Mouse (Mus musculus): Measurements from ENCODE around the gene Fam50b.

Fam50b gene

GRCm38 (mm10) chr13:34737968-34738698 is 3.5 kb downstream of the Fam50b start:
- ATAC-seq (ENCODE audit: low TSS enrichment): no peak

DNA sequence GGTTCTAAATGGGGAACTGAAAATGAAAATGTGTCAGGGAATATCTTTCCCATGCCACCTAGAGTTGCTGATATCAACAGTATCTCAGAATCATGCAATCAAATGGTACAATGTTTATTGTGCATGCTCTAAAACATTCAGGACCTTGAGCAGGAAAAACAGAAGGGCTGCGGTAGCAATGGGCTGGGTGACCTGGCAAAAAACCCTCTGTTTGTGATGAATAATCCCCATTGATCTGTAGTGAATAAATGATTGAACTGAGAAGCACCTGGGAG is 4.0 kb downstream of the Fam50b start:
- ATAC-seq (ENCODE audit: low TSS enrichment): no peak

DNA sequence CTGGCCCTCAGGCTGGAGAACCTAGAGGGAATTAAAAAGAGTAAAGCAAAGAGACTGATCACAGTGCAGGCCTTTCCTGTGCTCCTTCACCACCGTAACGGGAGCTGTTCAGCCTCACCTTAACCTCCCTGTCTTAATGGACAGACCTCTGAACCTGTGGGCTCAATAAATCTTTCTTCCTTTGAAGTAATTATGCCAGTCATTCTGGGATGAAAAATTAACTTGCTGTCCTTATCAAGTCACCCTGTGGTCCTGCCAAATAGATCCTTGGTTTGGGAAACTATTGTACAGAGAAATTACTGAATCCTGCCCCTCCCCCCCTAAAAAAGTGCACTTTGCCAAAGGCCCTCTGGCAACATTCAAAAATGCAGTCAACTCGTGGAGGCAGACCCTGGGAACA is 4.4 kb downstream of the Fam50b start:
- ATAC-seq (ENCODE audit: low TSS enrichment): no peak

- ATAC-seq (ENCODE audit: low TSS enrichment): no peak
Measured at GRCm38 (mm10) chr13:34741254-34741653, 6.6 kb downstream of the Fam50b start.

DNA sequence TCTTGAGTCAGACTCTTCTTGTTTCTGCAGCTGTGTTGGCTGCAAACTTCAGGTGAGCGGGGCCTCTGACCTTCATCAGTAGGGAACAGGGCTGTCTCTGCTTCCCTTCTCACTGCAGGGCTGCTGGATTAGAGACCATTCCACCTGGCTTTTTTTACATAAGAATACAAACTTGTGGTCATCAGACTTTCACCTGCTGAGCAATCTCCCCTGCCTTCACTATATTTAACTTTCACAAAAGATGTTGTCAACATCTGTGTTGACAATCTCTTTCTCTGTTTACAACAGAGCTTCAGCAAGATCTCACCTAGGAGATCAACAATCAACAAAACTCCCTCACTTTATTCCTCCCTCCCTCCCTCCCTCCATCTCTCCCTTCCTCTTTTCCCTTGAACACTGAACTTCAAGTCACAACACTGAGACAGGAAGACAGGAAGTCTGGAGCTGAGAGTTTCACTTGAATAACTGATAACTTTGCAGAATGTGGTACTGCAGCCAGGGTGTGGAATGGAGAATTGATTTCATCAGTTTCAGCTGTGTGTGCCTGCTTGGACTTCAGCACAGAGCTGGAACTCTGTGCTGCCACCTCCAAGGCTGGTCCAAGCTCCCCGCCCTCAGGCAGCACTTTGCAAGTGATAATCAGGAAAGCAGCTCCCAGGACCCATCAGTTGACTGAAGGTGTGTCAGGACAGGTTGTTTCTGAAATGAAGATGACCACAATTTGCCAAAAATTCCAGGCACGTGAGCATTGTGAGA is 7.3 kb downstream of the Fam50b start:
- no peak for ATAC-seq (ENCODE audit: low TSS enrichment)

DNA sequence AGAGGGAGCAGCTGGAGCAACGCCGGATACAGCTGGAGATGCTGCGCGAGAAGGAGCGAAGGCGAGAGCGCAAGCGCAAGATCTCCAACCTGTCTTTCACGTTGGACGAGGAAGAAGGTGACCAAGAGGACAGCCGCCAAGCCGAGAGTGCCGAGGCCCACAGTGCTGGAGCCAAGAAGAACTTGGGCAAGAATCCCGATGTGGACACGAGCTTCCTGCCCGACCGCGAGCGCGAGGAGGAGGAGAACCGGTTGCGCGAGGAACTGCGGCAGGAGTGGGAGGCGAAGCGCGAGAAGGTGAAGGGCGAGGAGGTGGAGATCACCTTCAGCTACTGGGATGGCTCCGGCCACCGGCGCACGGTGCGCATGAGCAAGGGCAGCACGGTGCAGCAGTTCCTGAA is 12.2 kb downstream of the Fam50b start:
- no peak for ATAC-seq (ENCODE audit: low TSS enrichment)

GRCm38 (mm10) chr13:34748530-34748929 is 13.9 kb downstream of the Fam50b start:
- no peak for ATAC-seq (ENCODE audit: low TSS enrichment)

DNA sequence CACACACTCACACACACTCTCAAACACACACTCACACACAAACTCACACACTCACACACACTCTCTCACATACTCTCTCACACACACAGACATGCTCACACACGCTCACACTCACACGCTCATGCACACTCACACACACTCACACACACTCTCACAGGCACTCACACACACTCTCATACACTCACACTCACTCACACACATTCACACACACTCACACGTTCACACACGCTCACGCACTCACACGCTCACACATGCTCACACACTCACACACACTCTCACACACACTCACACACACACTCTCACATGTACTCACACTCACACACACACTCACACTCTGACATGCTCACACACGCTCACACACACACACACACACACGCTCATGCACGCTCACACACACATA is 24.6 kb downstream of the Fam50b start:
- no peak for ATAC-seq (ENCODE audit: low TSS enrichment)

- no peak for ATAC-seq (ENCODE audit: low TSS enrichment)
Measured at GRCm38 (mm10) chr13:34760518-34761287, 26.1 kb downstream of the Fam50b start.

GRCm38 (mm10) chr13:34762136-34762535 is 27.5 kb downstream of the Fam50b start:
- no peak; the same call in 1 of the 2 replicates for ATAC-seq (ENCODE audit: low TSS enrichment)

DNA sequence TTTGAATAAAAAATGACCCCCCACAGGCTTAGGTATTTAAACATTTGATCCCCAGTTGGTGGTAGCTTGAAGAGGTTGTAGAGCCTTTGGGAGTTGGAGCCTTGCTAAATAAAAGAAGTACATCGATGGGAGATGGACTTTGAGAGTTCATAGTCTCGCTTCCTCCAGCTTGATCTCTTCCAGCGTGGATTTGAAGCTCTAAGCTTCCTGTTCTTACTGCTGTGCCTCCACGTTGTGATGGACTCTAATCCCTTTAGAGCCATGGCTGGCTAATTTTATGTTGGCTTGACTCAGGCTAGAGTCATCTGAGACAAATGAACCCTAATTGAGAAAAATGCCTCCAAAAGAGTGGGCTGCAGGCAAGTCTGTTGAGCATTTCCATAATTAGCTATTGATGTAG is 28.2 kb downstream of the Fam50b start:
- ATAC-seq (ENCODE audit: low TSS enrichment): no peak

GRCm38 (mm10) chr13:34765269-34765668 is 30.6 kb downstream of the Fam50b start:
- ATAC-seq (ENCODE audit: low TSS enrichment): no peak

DNA sequence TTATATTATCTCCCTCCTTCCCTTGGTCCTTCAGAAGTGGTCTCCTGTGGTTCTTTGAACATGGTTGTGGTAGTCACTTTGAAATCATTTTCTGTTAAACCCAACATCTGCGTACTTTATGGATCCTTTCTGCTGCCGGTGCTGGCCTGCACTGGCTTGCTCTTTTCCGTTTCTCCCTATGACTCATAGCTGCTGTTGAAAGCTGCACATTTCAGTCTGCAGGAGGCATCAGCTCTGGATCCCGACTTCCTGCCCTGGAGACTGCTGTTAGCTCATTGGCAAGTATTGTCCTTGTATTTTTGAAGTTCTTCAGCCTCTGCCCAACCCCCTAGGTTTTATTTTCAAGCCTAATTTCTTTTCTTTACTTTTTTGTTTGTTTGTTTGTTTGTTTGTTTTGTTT is 31.9 kb downstream of the Fam50b start:
- ATAC-seq (ENCODE audit: low TSS enrichment): peak; percentile 93

DNA sequence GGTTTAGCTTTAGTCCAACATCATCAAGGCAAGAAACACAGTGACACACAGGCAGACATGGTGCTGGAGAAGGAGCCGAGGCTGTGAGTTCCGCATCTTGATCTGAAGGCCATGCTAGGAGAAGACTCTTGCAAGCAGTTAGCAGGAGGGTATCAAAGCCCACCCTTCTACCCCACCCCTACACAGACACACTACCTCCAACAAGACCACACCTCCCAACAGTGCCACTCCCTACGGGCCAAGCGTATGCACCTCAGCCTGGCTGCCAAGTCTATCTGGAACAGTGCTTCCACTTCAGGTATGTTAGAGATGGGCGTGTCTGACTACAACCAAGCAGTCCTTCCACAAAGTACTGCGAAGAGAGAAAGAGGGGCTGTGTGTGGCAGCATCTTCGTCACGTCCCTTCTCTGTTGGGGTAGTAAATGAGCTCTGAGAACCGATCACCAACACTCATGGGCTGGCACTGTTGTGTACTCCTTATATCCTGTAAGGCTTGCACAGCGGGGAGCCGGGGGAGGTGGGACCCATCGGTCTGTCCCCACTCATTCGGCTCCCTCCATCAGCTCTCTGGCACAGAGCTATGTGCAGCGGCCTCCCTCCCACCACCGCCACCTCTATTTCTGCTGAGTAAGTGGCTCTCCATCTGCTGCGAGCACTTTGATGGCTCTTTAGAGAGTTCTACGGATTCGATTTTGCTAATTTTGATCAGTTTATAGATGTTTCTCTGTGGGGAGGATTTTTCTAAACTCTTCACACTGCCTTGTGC is 33.1 kb downstream of the Fam50b start:
- ATAC-seq (ENCODE audit: low TSS enrichment): peak; percentile 81

GRCm38 (mm10) chr13:34776767-34777166 is 42.1 kb downstream of the Fam50b start:
- no peak for ATAC-seq (ENCODE audit: low TSS enrichment)

- ATAC-seq (ENCODE audit: low TSS enrichment): no peak
Measured at GRCm38 (mm10) chr13:34780856-34781610, 46.4 kb downstream of the Fam50b start.

- ATAC-seq (ENCODE audit: low TSS enrichment): no peak
Measured at GRCm38 (mm10) chr13:34781611-34782009, 47.0 kb downstream of the Fam50b start.

DNA sequence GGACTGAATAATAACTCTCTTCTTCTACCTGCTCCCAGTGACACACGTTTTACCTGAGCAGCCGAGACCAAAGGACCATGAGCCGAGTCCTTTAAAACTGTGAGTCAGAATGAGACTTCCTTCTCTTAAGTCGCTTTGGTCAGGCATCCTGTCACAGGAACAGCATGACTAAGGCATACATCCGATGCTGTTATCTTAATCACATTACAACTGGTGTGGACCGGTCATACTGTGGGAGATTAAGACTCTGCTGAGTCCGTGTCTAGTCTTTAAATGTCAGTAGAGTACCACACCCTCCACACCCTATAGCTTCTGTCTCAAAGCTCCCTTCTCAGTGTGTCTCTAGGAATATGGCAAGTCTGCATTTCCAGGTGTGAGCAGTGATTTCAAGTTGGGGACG is 50.2 kb downstream of the Fam50b start:
- no peak for ATAC-seq (ENCODE audit: low TSS enrichment)

DNA sequence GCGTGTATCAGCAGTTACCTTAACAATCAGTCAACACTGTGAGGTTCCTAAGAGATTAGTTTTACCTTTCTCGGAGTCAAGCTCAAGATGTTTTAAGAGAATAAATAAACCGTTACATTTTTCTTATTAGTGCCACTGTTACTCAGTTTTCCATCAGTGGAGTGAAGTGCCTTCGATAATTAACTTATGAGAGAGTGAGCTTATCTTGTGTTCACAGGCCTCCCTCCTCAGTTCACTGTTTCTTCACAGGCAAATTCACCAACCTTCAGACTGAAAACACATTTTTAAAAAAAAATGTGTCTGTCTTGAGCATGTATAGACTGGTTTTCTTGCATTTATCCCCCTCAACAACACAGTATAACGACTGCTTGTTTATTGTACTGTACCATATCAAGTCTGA is 52.0 kb downstream of the Fam50b start:
- ATAC-seq (ENCODE audit: low TSS enrichment): no peak

GRCm38 (mm10) chr13:34787546-34787945 is 52.9 kb downstream of the Fam50b start:
- ATAC-seq (ENCODE audit: low TSS enrichment): no peak

GRCm38 (mm10) chr13:34789176-34789818 is 54.6 kb downstream of the Fam50b start:
- ATAC-seq (ENCODE audit: low TSS enrichment): no peak

All from frontal cortex, adult (tissue).